Mouse (Mus musculus) cerebellum, postnatal 25 days (tissue): ENCODE measurements around the gene Zfp768.
"Not testable (repeated sequence)": the region's sequence is repeated elsewhere in the genome, so short reads cannot be mapped to it uniquely, and the experiment has no call there.

Experiments
- DNase-seq, 2 experiments: peaks; one replicate each; pipeline ENCODE4 v3.0.0; 2021; ENCODE audit warnings: mixed read lengths in 2 of 2

Gene Zfp768

GRCm38 (mm10) chr7:127345512-127346325, at the start of gene Zfp768:
Gene Zfp768, minus strand, starts transcription at chr7:127345589.
- peak; percentile 98 for DNase-seq

- no peak for DNase-seq
Measured at GRCm38 (mm10) chr7:127393944-127394333, 48.5 kb upstream of the Zfp768 start.

- peak; percentile 96 to 98 for DNase-seq
Measured at GRCm38 (mm10) chr7:127393157-127393943, 48.0 kb upstream of the Zfp768 start, which contains the start of gene E430018J23Rik. Gene E430018J23Rik, minus strand, starts transcription at chr7:127393629.

GRCm38 (mm10) chr7:127392251-127392824, 46.9 kb upstream of the Zfp768 start:
- no peak for DNase-seq

GRCm38 (mm10) chr7:127391538-127391937, 46.1 kb upstream of the Zfp768 start:
- no peak for DNase-seq

- no peak for DNase-seq
Measured at GRCm38 (mm10) chr7:127390306-127390705, 44.9 kb upstream of the Zfp768 start.

GRCm38 (mm10) chr7:127388201-127388600, 42.8 kb upstream of the Zfp768 start:
- DNase-seq, result not testable (repeated sequence)

- peak; percentile 88 to 96 for DNase-seq
Measured at GRCm38 (mm10) chr7:127386641-127387392, 41.4 kb upstream of the Zfp768 start, which contains the start of gene 9130019O22Rik. Gene 9130019O22Rik, minus strand, starts transcription at chr7:127387166.

- not testable (repeated sequence) for DNase-seq
Measured at GRCm38 (mm10) chr7:127385560-127385959, 40.2 kb upstream of the Zfp768 start.

- DNase-seq, result no peak
Measured at GRCm38 (mm10) chr7:127378310-127378921, 33.0 kb upstream of the Zfp768 start.

GRCm38 (mm10) chr7:127375271-127376245, 30.2 kb upstream of the Zfp768 start, which contains the start of gene Zfp747:
Gene Zfp747, minus strand, starts transcription at chr7:127376050.
- DNase-seq, result peak; percentile 92 to 96

- DNase-seq, result not testable (repeated sequence)
Measured at GRCm38 (mm10) chr7:127371870-127372269, 26.5 kb upstream of the Zfp768 start.

- no peak for DNase-seq
Measured at GRCm38 (mm10) chr7:127371213-127371612, 25.8 kb upstream of the Zfp768 start.

GRCm38 (mm10) chr7:127366249-127366648, 20.9 kb upstream of the Zfp768 start:
- DNase-seq, result no peak

- DNase-seq, result peak; percentile 31 to 42
Measured at GRCm38 (mm10) chr7:127364166-127364565, 18.8 kb upstream of the Zfp768 start.

- peak; percentile 82 to 85 for DNase-seq
Measured at GRCm38 (mm10) chr7:127363475-127363921, 18.1 kb upstream of the Zfp768 start.

- peak; percentile 52 to 55 for DNase-seq
Measured at GRCm38 (mm10) chr7:127362418-127362817, 17.0 kb upstream of the Zfp768 start.

GRCm38 (mm10) chr7:127361449-127361848, 16.1 kb upstream of the Zfp768 start:
- DNase-seq, result peak in 1 of 2 experiments; percentile 33

GRCm38 (mm10) chr7:127360265-127360664, 14.9 kb upstream of the Zfp768 start:
- DNase-seq, result no peak

GRCm38 (mm10) chr7:127358472-127358871, 13.1 kb upstream of the Zfp768 start:
- no peak for DNase-seq
